Mouse (Mus musculus): ENCODE measurements around the gene Slc16a6.

- no peak for TF ChIP-seq GATA1 (IDR thresholded peaks at IDR 0.05; ENCODE audit: borderline replicate concordance, low read length)
- no peak for TF ChIP-seq FLI1 (IDR thresholded peaks at IDR 0.05; ENCODE audit: low read length)
Observed at GRCm38 (mm10) chr11:109426272-109426586, 47.2 kb downstream of the Slc16a6 start.
